ENCODE assay signal across 7 mouse cellular contexts in the genomic region with DNA sequence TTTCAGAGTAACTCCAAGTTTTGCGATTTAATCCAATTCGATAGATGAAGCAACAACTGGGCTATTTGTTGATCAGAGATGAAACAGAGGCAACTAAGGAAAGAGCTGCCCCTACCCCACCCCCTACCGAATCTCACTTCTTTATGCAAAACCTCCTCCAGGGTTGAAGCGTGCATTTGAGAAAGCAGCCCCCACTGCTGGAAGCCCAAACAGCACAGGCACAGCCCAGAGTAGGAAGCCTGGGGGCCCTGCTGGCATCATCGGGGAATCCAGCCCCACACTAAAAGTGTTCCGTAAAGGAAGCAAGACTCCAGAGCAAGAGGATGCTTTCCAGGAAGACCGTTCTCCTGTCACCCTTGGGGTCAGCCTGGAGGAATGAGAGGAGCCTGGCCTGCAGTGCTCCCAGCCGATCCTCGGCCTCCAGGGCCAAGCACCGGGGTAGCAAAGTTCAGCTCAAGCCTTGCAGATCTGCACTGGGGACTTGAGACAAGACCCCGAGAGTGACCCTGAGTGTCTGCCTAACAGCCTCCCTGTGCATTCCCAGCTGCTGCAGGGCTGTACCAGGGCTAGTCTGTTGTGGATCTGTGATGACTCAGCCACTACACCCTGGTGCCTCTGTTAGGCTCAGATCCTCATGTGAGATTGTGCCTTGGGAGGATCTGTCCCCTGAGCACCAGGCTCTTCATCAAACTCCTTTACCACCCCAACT. TPM values are rescaled to one million over a fixed set of nuclear protein-coding genes. Genes with fewer than 3 reads are reported as not detected.
DNase-seq lines count a peak whose midpoint lies in the region; ATAC-seq and TF ChIP-seq lines count a peak whose summit lies in the region.

No protein-coding gene starts in this region.

- DNase-seq in urinary bladder, postnatal 14 days (ENCODE audit: low spot score): peak; percentile 48
- no peak for DNase-seq in urinary bladder, postnatal 4 days (ENCODE audit: low spot score in 2 of 2)
- DNase-seq in forebrain, embryonic 11.5 days (ENCODE audit: low spot score): peak; percentile 67
- DNase-seq in limb, embryonic 10.5 days (ENCODE audit: low spot score): no peak
- no peak for DNase-seq in stomach, postnatal 0 days (ENCODE audit: low spot score)
- no peak for DNase-seq in left cerebral cortex, postnatal 10 days (ENCODE audit: extremely low spot score in 1 of 2, low spot score in 2 of 2)
- DNase-seq in urinary bladder, adult 2 months (ENCODE audit: low spot score): no peak

- no peaks in the 10 kb centered on the region for H3K27me3 ChIP-seq in forebrain, embryonic 11.5 days (ENCODE audit: control insufficient read depth, insufficient read depth, low read length)
- no peaks in the 10 kb centered on the region for H3K27me3 ChIP-seq in limb, embryonic 10.5 days (ENCODE audit: low read depth, poor library complexity, severe bottlenecking)
- H3K27me3 ChIP-seq in stomach, postnatal 0 days (ENCODE audit: control insufficient read depth, insufficient read depth, low read length): no peaks in the 10 kb centered on the region

- WGBS in forebrain, embryonic 11.5 days: 7% methylated on average over 11 of the region's 11 CpGs
- 10% methylated on average over 11 of the region's 11 CpGs for WGBS in limb, embryonic 10.5 days
- WGBS in stomach, postnatal 0 days: 32% methylated on average over 11 of the region's 11 CpGs

- H3K4me2 ChIP-seq in forebrain, embryonic 11.5 days (ENCODE audit: low read depth, low read length, severe bottlenecking): peak overlapping the region; percentile 37
- no peak overlapping the region for H3K4me2 ChIP-seq in stomach, postnatal 0 days (replicated peaks; ENCODE audit: low read depth)

- peak; percentile 73 for ATAC-seq in forebrain, embryonic 11.5 days (replicated peaks; ENCODE audit: low FRiP score)
- peak; percentile 79; the same call in 1 of the 2 replicates for ATAC-seq in stomach, postnatal 0 days (ENCODE audit: low FRiP score, low TSS enrichment)

- no peaks in the 10 kb centered on the region for H3K36me3 ChIP-seq in forebrain, embryonic 11.5 days (ENCODE audit: control insufficient read depth, insufficient read depth, low read length)
- H3K36me3 ChIP-seq in limb, embryonic 10.5 days: peaks cover 70% of the 10 kb centered on the region
- H3K36me3 ChIP-seq in stomach, postnatal 0 days (ENCODE audit: control insufficient read depth, insufficient read depth, low read length): 0 out of 2 replicates have a peak, but pooled peaks cover 4% of the 10 kb centered on the region

- no peaks in the 10 kb centered on the region for H3K9me3 ChIP-seq in forebrain, embryonic 11.5 days (ENCODE audit: control insufficient read depth, low read length)
- H3K9me3 ChIP-seq in limb, embryonic 10.5 days (replicated peaks): no peaks in the 10 kb centered on the region
- H3K9me3 ChIP-seq in stomach, postnatal 0 days (ENCODE audit: control insufficient read depth, low read length): no peaks in the 10 kb centered on the region

- no peak for TF ChIP-seq CTCF in stomach, postnatal 0 days (IDR thresholded peaks at IDR 0.05; ENCODE audit: low read depth)

- peak overlapping the region; percentile 65 for H3K27ac ChIP-seq in forebrain, embryonic 11.5 days (ENCODE audit: low read depth, low read length)
- H3K27ac ChIP-seq in limb, embryonic 10.5 days: peak overlapping the region; percentile 54
- peak overlapping the region; percentile 24; the same call in 1 of the 2 replicates for H3K27ac ChIP-seq in stomach, postnatal 0 days (replicated peaks)

- intact Hi-C loops in left cerebral cortex, postnatal 10 days (cut with DNase I): no loop called here

- peaks cover 30% of the 10 kb centered on the region for H3K4me1 ChIP-seq in forebrain, embryonic 11.5 days (replicated peaks; ENCODE audit: control insufficient read depth, insufficient read depth, low read length)
- H3K4me1 ChIP-seq in limb, embryonic 10.5 days: peaks cover 62% of the 10 kb centered on the region
- H3K4me1 ChIP-seq in stomach, postnatal 0 days (replicated peaks; ENCODE audit: control insufficient read depth, insufficient read depth): peaks cover 6% of the 10 kb centered on the region

- no peak overlapping the region for H3K4me3 ChIP-seq in forebrain, embryonic 11.5 days (ENCODE audit: low read depth, low read length)
- H3K4me3 ChIP-seq in limb, embryonic 10.5 days: peak overlapping the region; percentile 9; the same call in 1 of the 2 replicates
- no peak overlapping the region for H3K4me3 ChIP-seq in stomach, postnatal 0 days (ENCODE audit: low read depth, low read length)

- peak overlapping the region; percentile 54 for H3K9ac ChIP-seq in forebrain, embryonic 11.5 days (ENCODE audit: low read length)
- peak overlapping the region; percentile 31; the same call in 1 of the 2 replicates for H3K9ac ChIP-seq in stomach, postnatal 0 days (ENCODE audit: low read length)

- no peak for TF ChIP-seq EP300 in stomach, postnatal 0 days (optimal IDR thresholded peaks at IDR 0.05)

RNA-seq across cellular contexts. Expression of a gene that starts 15.2 kb away (rescaled TPM):
- polyA plus RNA-seq in forebrain, embryonic 11.5 days (2014; fragmentation: Nextera tagmentation; extraction: Ambion mirVana): 45.8 and 51.1 TPM in 2 replicates
- 44.7 and 55.9 TPM in 2 replicates for polyA plus RNA-seq in limb, embryonic 10.5 days (2016; fragmentation: Nextera tagmentation; extraction: Ambion mirVana)
- 23.1 and 23.2 TPM in 2 replicates for polyA plus RNA-seq in stomach, postnatal 0 days (2015; fragmentation: Nextera tagmentation; extraction: Ambion mirVana)
- 100 to 1,000 TPM; 164 to 181 TPM for total RNA-seq in left cerebral cortex, postnatal 10 days (2021)
- polyA plus RNA-seq in urinary bladder, adult 2 months (2012; rRNA removed): 77.8 and 103 TPM in 2 replicates

Comparison
In these comparisons a context has a peak if more than half of its experiments do, and no peak if none do; other contexts are left out.
1. DNase-seq: peak in urinary bladder, postnatal 14 days (single experiment) and forebrain, embryonic 11.5 days (single experiment); none in urinary bladder, postnatal 4 days (0 of 2), limb, embryonic 10.5 days (single experiment), stomach, postnatal 0 days (single experiment), left cerebral cortex, postnatal 10 days (0 of 2) and urinary bladder, adult 2 months (single experiment).
2. Peak in every context shown above with its lines, with median percentiles within 50 percentile points of each other: H3K27ac ChIP-seq.